Mouse (Mus musculus) cerebellum, adult 8-10 months (tissue): ENCODE measurements around the gene Get4.

Experiments used
- DNase-seq: peaks from one replicate; pipeline ENCODE4 v3.0.0; 2022

The Get4 gene

GRCm38 (mm10) chr5:139285383-139286067, 33.4 kb downstream of the Get4 start:
- DNase-seq: no peak

- no peak for DNase-seq
Measured at GRCm38 (mm10) chr5:139286142-139286941, 34.2 kb downstream of the Get4 start.

- DNase-seq: no peak
Measured at GRCm38 (mm10) chr5:139287099-139287498, 35.0 kb downstream of the Get4 start.

GRCm38 (mm10) chr5:139287787-139288186, 35.7 kb downstream of the Get4 start:
- no peak for DNase-seq

- no peak for DNase-seq
Measured at GRCm38 (mm10) chr5:139288591-139288990, 36.5 kb downstream of the Get4 start.

- DNase-seq: no peak
Measured at GRCm38 (mm10) chr5:139290467-139291259, 38.5 kb downstream of the Get4 start.

GRCm38 (mm10) chr5:139291811-139292560, 39.9 kb downstream of the Get4 start:
- DNase-seq: no peak

- no peak for DNase-seq
Measured at GRCm38 (mm10) chr5:139294089-139294488, 42.0 kb downstream of the Get4 start.

GRCm38 (mm10) chr5:139297092-139297491, 45.0 kb downstream of the Get4 start:
- no peak for DNase-seq

- DNase-seq: no peak
Measured at GRCm38 (mm10) chr5:139297745-139298144, 45.6 kb downstream of the Get4 start.

GRCm38 (mm10) chr5:139302101-139302500, 50.0 kb downstream of the Get4 start:
- DNase-seq: no peak

- DNase-seq: no peak
Measured at GRCm38 (mm10) chr5:139303646-139304061, 51.5 kb downstream of the Get4 start.

- no peak for DNase-seq
Measured at GRCm38 (mm10) chr5:139309946-139310345, 57.8 kb downstream of the Get4 start.

GRCm38 (mm10) chr5:139310477-139310876, 58.4 kb downstream of the Get4 start:
- no peak for DNase-seq

- no peak for DNase-seq
Measured at GRCm38 (mm10) chr5:139311822-139312221, 59.7 kb downstream of the Get4 start.

- DNase-seq: no peak
Measured at GRCm38 (mm10) chr5:139313536-139313935, 61.4 kb downstream of the Get4 start.

GRCm38 (mm10) chr5:139314941-139315642, 63.0 kb downstream of the Get4 start:
- DNase-seq: no peak

GRCm38 (mm10) chr5:139316982-139317675, 65.0 kb downstream of the Get4 start:
- DNase-seq: no peak

- DNase-seq: no peak
Measured at GRCm38 (mm10) chr5:139317751-139318504, 65.8 kb downstream of the Get4 start.
